Mouse (Mus musculus): ENCODE data around the gene Myzap.
"Not testable (repeated sequence)": the region's sequence is repeated elsewhere in the genome, so short reads cannot be mapped to it uniquely, and the experiment has no call there.

Gene Myzap

DNA sequence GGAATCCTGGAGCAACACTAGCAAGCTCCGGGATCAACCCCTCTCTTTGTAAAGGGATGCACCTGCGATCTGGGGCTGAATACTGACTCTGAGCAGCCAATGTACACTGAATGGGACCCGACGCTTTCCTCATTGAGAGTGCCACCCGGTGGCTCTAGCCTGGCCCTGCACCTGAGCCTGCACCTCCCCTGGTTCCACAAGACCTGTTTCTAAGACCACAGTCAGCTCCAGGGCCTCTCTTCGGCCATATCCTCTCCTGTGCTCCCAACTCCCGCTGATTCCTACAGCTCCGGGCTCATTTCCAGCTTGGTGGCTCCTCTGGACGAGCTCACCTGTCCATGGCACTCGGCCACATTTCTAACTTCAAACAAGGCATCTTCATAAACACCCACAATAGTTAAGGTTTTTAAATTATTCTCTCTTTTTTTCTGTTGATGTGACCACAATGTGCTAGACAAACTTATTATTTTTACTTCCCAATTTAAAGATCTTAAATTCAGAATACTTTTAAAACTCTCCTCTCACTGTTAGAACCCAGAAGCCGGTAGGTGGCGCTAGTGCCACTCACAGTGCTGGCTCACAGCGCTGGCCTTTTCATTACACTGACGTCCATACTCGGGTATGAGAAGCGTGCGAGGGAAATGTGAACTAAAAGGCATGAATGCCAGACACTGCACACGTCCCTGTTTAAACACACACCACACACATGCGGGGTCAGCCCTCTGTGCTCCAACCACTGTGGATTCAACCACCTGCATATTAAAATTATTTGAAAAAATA, 48.5 kb downstream of the Myzap start:
- peak; percentile 65 for DNase-seq (ENCODE audit: low spot score)

DNA sequence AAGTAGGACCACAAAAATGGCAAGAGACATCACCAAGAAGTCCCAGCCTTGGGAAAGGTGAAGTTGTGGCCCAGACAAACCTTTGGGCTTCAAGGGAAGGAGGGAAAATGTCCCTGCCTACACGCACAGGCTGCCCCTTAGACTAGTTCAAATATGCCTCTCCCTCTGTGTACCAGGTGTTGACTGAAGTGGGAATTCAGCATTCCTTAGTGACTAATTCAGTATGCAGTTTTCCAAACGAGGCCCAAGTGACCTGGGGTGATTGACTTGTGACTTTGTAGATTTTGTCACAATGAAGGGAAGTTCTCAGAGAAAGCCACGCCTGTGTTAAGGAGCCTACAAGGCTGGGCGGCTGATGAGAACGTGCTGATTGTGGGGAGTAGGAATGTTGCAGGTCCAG, 49.9 kb downstream of the Myzap start:
- no peak for DNase-seq (ENCODE audit: low spot score)

DNA sequence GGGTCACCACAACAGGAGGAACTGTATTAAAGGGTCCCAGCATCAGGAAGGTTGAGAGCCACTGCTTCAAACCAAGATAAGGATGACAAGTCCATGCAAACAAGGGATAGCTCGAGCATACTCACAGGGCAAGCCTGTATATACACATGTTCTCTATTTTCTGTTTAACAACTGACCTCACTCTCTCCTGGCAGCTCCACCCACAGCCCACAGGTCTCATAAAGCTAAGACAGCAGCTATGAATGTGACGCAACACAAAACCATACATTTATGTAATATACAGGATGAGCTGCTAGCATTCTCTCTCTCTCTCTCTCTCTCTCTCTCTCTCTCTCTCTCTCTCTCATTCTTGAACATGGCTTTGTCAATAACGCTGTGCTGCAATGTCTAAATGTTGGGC, 51.4 kb downstream of the Myzap start:
- DNase-seq (ENCODE audit: low spot score), result no peak

DNA sequence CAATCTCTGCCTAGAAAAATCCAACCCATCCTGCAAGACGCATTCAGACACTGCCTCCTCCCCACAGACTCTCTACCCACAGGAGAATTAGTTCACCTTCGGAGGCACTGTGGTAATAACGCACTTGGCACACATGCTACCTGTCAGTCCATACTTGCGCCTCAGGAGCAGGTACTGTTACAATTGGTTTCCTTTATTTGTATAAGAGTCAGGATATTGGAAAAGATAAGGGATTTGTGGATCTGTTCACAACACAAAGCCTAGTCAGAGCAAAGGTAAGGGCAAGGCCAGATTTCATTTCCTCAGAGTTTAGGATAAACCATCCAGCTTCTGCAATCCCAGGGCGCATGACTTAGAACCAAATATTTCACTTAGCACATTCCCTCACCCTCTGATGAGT, 56.4 kb downstream of the Myzap start:
- no peak for DNase-seq (ENCODE audit: low spot score)

DNA sequence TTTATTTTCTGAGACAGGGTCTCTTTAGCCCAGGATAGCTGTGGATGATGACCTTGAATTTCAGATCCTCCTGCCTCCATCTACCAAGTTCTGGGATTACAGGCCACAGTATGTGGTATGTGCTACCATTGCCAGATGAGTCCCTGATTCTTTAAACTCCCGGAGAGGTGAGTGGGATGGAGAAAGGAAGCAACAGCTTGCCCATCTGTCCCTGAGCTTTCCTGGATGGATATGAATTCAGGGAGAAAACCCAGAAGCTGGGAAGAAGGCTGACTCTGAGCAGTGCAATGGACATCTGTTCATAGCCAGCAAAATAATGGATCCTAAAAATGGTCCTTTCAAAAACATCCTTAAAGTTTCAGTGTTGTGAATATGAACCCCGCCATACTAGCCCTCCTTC, 57.1 kb downstream of the Myzap start:
- DNase-seq (ENCODE audit: low spot score), result no peak

DNA sequence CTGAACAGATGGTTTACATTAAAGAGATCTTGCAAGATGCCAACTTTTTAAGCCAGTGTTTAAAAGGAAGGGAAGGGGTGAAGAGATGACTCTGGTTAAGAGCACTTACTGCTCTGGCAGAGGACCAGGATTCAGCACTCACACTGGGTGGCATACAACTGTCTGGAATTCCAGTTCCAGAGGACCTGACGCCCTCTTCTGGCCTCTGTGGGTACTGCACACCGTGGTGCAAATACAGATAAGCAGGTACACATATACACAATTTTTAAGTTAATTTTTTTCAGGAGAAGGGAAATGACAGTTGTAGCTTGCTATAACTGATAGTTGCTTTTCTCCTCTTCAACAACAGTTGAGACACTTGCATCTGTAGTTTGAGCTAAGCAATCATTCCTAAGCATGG, 62.2 kb downstream of the Myzap start:
- no peak for DNase-seq (ENCODE audit: low spot score)

DNA sequence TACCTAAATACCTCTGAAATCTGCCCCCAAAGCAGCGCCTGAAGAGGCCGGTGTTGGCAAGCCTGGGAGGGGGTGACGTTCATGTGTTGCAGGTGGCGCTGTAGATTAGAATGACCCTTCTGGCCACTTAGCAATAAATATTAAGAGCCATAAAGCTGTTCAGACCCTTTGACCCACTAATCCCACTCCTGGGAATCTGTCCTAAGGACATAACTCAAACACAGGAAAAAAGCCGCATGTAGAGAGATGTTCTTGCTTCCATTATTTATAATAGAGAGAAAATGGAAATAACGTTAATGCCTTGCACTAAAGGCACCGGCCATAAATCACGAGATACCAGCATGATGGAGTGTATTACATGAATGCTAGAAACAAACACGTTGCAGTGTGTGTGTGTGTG, 64.7 kb downstream of the Myzap start:
- DNase-seq (ENCODE audit: low spot score), result no peak

DNA sequence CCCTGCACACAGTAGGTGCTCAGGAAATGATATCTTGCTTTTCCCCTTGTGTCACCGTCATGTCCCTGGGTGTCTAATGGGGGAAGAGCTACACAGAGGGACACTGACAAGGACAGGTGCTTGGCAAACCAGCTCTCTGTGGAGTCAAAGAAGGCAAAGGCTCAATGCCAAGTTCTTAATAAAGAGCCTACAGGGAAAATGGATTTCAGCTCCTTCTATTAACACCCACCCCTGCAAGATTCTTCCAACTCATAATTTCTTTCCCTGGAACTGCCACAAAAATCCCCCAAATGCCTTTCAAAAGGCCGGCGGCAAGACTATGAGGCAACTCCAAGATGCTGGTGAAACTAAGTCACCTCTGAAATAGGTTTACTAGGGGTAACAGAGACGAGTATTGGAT, 68.3 kb downstream of the Myzap start:
- DNase-seq (ENCODE audit: low spot score), result no peak

DNA sequence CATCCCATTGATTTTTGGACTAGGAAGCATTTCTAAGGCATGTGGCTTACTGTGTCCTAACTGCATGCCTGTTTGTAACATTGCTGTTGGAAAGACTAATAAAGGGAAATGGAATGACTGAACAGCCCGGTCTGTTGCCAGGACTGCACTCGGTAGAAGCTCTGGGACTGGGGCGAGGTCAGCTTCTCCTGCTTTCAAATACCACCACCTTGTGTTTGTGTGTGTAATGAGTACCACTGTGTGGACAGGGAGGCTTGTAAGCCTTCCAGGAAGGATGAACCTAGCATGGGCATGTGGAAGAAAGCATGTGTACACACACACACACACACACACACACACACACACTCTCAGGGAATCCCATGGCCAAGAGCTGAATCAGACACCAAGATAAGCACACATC, 72.3 kb downstream of the Myzap start:
- DNase-seq (ENCODE audit: low spot score), result no peak

DNA sequence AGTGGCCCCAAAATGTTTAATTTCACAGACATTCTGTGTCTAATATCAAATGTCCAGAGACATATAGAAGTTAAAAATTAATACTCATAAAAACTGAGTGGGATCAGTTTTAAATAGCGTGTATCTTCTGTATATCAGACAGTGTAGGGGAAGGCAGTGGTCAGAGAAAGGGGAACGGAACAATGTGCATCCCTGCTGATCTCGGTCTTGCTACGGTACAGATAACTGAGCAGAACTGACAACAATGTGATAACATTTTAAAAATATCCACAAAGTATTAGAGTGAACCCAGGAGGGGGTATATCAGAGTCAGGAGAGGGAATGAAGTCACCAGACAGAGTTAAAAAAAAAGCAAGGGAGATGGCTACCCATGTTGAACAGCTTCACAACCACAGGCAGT, 74.7 kb downstream of the Myzap start:
- DNase-seq (ENCODE audit: low spot score), result no peak

DNA sequence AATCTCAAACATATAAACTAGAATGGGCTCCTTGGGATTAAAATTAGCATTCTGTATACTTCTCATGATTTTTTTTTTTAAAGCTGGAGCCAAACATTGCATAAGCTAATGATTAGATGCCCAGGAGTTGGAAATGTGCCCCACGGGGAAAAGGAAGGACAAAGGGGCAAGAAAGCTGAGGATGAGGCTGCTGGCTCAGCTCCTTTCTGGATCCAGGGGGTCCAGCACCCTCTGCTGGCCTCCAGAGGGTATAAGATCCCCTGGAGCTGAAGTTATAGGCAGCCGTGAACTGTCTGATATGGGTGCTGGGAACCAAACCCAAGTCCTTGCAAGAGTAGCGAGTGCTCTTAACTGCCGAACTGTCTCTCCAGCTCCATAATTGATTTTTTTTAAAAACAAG, 76.3 kb downstream of the Myzap start:
- no peak for DNase-seq (ENCODE audit: low spot score)

DNA sequence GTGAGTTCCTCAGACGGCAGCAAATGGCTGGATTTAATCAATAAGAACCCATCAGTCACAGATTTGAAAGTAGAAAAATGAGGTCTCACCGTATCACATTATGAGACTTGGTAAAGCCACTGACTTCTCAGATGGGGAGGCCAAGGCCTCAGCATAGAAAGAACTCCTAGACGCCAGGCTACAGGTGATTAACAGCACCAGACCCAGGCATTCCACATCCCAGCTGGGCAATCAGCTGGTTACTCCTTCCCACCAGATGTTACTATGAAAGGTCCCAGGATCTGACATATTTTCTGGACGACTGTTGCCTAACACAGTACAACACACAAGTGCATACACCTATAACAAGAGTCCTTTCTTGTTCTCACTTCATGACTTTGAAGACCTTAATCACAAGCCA, 78.6 kb downstream of the Myzap start:
- no peak for DNase-seq (ENCODE audit: low spot score)

DNA sequence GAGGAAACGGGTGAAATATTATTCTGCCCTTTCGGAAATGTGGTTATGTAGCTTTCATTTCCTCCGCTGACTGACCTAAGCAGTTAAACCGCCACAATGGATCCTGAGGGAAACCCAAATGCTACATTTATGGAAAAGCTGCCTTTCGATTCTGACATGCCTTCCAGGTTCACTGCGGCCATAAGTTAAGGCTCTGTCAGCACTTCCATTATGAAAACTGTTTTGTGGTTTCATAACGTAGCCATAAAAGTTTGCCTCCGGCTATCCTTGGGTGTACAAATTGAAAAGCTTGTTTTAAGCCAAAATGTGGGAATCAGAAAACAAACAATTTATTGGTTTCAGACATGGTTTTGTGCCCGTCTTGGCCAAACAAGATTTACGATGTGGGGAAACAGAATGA, 79.3 kb downstream of the Myzap start:
- DNase-seq (ENCODE audit: low spot score), result no peak

DNA sequence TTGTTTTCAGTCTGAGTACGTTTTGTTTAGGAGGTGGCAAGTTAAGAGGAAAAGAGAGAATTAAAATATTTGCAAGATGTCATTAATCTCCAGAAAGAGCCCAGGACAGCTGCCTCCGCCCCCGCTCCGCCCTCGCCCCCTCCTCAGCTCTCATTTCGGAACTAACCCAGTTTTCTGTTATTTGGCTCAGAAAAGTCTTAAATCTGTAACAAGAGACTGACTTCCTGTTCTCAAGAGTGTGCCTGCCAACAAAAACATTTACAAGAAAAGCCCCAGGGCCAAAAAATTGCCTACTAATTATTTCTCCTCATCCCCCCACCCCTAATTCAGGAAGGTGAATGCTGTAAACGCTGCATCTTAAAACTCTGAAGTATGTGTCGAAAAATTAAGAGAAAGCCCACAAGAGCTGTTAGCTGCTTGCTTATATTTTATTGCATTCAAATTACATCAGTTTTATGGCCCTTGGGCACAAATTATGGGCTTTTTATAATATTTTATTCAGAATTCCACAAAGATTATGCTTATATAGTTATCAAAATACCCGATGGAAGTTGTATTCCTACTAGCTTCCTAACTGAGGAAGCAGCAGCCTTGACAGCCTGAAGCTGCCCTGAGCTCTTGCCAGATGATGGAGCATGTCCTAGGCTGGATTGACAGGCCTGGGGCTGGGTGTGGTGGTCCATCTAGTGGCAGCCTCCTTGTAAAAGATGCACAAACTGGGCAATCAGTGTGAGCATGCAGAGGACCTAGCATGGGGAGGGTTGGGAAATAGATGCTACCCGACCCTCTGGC, 93.6 kb downstream of the Myzap start:
- no peak for DNase-seq (ENCODE audit: low spot score)

DNA sequence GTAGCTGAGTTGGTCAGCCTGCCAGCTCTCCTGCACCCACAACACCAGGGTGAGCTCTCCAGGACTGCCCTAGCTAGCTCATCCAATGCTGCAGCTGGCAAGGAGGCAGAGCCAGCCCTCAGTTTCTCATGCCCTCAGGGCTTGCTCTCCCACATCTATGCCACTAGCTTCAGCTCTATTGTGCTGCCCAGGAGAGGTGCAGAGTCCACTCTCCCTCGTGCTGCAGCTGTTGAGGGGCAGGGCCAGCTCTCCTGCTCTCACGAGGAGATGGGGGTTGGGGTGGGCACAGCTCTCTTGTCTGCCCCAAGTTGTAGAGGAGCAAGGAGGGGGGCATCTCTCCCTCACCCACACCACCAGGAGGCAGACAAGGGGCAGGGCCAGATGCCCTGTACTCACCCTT, 95.5 kb downstream of the Myzap start:
- DNase-seq (ENCODE audit: low spot score), result no peak

DNA sequence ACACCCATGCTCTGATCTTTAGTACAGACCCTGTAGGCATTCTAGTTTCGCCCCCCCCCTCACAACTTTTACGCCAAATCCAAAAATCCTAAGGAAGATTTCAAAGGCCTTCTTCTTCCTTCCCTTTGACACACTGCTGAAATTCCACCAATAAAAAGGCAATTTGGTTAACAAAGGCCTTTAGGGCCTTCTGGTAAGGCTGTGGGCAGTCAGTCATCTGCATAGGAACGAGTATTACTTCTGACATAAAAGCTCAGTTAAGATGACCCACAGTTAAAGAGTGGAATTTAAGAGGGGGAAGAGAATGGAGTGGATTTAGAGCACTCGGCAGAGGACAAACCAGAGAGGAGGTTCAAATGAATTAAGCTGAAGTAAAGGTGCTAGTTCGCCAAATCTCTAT, 98.4 kb downstream of the Myzap start:
- DNase-seq (ENCODE audit: low spot score), result no peak

DNA sequence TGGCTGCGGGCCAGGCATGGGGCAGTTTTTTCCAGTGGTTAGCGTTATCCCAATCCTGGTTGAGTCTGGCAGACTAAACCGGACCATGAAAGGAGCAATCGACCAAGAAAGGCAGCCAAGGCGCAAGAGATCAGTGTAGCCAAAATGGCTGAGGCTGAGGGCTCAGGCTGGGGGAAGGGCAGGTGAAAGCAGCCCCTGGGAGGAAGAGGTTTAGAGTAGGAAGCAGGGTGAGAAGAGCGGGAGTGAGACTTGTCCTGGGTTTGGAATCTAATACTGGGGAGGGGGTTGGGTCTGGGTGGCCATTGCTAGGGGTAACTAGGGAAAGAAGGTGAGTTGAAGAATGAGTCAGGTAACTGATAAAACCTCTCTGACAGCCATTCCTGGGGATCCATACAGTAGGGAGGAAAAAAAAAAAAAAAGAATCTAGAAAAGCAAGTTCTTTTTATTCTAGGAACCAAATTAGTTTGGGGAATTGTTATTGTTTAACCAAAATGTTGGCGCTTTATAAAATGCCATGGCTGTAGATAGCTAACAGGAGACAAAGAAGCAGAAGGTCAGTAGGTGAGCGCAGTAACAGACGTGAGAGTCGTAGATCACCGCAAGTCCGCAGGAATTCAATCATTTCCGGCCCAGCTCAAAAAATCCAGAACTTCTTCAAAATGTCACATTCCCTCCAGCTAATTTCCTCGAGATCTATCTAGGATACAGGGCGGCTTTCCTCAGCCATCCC, 99.7 kb downstream of the Myzap start:
- no peak for DNase-seq (ENCODE audit: low spot score)

DNA sequence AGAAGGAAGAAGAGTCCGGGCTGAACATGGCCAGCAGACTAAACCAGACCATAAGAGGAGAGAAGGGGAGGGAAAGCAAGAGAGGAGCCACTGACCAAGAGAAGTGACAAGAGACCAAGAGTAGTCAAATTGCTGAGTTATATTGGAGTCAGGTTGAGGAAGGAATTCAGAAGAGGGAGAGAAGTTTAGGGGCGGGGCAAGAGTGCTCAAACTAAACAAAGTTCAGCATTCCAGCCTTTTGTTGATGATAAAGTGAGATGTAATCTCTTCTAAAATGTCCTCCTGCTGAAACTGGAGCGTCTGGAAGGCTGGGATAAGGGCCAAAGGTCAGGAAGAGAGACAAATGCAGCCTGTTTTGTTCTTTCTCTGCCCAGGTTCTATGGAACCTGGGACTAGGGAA, 102.1 kb downstream of the Myzap start:
- DNase-seq (ENCODE audit: low spot score), result no peak

DNA sequence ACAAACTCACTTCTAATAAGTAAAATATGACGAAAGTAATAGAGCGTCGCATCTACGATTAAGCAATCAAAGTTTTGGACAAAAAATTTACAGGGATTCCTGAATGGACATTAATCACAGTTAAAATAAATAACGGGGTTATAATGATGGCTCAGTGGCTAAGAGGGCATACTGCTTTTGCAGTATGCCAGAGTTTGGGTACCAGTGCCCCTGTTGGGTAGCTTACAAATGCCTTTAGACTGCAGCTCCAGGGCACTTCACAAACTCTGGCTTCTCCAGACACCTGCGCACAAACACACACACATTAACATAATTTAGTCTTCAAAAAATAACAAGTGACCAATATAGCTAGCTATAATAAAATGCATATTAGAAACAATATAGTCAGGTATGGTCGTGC, 106.0 kb downstream of the Myzap start:
- DNase-seq (ENCODE audit: low spot score), result no peak

DNA sequence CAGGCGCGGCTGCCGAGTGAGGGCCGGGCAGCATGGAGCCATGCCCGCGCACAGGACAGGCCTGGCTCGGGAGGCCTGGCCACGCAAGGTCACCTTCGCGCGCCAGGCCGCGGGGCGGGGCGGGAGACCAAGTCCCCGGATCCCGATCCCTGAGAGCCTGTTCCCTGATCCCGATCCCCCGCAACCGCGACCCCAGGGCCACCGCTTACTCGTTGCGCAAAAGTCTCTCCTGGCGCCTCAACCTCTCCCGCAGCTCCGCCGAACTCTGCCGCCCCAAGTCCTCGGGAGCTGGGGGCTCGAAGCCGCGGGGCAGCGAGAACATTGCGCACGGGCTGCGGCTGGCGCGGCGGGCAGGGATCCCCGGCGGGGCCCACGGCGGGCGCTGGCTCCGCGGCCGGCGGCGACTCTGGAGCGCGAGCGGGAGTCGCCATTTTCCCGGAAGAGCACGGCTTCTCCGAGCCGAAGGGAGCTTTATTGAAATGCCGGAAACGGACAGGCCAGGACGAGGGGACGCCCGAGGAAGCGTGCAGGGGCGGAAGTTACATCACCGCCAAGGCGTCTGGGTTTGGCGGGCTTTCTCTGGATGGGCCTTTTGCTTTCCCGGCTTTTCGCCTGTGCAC, 106.6 kb downstream of the Myzap start, which contains the start of gene Polr2m:
TSS of gene Polr2m (minus strand) at position 461 of the 620 bp plus-strand sequence.
- peak; percentile 85 for DNase-seq (ENCODE audit: low spot score)

DNA sequence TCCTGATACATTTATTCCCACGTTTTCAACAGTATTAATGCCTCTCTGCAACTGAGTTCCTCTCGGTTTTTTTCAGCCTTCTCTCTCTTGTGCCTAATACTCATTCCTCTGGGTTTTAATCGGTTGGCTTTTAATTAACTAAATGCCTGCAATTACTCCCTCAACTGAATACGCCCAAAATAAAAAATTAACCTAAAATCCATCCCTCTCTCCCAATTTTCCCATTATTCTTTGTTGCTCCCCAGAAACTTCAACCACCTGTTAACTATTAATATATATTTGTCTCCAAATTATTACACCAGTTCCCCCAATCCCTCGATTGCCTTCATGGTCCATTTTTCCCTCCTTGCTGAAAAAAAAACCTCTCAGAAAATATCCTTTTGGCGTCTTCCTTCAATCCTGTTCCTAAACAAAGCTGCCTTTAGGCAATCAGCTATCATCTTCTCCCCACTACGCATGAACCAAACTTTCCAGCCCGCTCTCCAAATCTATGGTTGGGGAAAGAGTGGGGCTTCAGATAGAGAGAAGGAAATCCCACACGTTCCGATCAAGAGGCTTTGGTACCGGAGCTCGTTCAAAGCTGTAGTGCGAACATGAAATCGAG, 107.2 kb downstream of the Myzap start:
- DNase-seq (ENCODE audit: low spot score), result no peak

DNA sequence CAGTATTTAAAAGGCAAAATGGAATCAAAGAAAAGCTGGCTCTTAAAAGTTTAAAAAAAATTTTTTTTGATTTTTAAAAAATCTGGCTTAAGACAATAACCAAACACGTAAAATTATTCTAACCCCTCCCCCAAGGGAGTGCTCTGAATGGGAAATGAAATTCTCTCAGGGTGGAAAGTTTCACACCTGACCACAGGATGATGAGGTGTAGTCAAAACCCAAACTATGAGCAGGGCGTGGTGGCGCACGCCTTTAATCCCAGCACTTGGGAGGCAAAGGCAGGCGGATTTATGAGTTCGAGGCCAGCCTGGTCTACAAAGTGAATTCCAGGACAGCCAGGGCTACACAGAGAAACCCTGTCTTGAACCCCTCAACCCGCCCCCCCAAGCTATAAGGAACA, 108.3 kb downstream of the Myzap start:
- not testable (repeated sequence) for DNase-seq (ENCODE audit: low spot score)

Data from urinary bladder, postnatal 10 days (tissue).